Mouse (Mus musculus) layer of hippocampus, postnatal 36 days (tissue): ENCODE results near the gene Zzef1. TPM values are rescaled to one million over a fixed set of nuclear protein-coding genes. Genes with fewer than 3 reads are reported as not detected.

Source experiments
- DNase-seq, 2 experiments: peaks; one replicate each; pipeline ENCODE4 v3.0.0; 2022
- total RNA-seq, 2 experiments: library from RNA; stranded (reverse); gene quantifications; 2 replicates each; pipeline ENCODE4 v1.2.3; 2021

The Zzef1 gene
- total RNA-seq, 2 experiments from 2014 or later, result 42.1 to 51.0 TPM

DNA sequence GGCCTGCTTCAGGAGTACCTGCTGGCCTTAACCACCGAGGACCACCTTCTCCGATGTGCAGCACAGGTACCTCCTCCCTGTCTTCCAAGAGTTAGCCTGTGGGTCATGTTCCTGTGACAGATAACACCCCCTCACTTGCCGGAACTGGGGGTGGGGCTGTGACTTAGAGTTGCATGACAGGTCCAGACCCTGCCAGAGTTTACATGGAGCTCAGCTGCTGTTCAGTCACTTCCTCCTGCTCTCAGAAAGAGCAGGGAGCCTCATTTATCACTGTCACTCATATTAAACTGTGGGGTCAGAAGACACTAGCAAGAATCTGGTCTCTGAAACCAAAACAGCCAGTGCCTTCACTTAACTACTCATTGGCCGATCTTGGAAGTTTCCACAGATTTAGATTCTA is 127.1 kb downstream of the Zzef1 start:
- no peak for DNase-seq

DNA sequence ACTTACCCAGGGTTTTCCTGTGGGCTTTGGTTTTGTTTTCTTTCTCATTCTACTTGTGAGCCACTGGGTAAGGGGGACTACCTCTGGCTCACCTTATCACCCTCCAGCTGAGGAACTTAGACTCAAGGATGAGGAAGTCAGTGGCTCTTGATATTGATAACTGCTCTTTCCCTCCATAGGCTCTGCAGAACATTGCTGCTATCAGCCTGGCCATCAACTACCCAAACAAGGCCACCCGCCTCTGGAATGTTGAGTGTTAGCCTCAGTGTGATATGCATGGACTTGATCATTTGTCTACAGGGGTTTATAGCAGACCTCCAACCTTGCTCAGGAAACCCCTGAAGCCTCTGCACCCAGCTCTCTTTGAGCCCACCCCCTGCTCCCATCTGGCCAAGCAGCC is 128.4 kb downstream of the Zzef1 start:
- no peak for DNase-seq

DNA sequence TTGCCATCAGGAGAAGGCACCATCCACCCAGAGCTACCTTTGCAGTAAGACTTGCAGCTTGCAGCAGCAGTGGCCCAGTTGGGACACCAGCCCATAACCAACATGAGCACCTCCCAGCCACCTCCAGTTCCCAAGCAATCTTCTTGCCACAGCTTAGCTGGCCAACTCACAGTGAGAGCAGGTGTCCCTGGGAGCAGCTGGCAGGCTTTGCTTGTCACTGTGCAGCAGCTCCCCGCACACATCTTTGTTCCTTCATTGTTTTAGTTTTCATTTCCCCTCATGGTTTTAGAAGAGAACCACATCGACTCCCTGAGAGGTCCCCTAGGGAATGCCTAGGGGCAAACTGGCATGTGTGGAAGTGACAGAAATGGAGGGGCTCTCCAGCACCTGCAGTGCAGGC is 129.0 kb downstream of the Zzef1 start:
- no peak for DNase-seq

DNA sequence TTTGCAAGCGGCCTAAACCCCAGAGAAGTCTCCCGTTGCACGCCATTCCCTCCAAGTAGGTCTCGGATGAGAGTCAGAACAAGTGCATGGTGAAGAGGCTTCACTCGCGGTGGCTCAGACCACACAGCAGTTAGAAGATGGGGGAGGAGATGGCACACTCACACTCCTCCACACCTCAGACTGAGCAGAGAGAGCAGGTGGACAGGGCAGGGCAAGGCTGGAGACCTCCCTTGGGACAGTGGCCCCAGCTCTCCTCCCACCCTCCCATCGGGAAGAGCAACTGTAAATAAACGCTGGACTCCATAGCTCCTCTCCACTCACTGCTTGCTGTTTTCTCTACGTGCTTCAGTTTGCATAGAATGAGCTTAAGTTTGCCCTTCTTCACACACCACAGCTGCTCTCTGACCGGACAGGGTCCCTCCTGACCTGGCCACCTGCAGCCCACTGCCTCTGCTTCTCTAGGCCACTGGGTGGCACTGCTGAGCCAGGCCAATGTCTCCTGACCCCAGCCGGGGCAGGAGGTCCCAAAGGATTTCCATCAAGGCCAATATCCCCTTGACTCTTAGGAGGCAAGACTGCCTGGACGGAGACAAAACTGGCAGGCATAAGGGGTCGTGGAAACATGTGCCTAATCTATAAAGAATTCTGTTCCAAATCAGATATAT is 130.3 kb downstream of the Zzef1 start:
- DNase-seq, result no peak

DNA sequence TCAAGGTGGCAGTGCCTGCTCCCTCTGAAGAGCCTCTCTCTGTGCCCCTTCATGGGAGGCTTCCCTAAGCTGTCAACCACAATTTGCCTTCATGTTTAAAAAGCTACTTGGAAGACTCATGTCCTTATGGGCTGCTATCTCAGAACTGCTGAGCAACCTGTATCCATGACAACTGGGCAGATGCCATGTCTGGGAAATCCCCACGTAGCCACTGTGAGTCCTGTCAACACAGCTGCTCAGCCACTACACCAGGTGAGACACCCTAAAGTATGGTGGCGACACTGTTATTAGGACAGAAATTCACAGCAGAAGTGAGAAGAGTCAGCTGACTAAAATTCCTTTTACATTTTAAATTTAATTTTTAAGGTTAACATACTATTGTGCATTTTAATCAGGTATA is 132.5 kb downstream of the Zzef1 start:
- DNase-seq, result no peak

DNA sequence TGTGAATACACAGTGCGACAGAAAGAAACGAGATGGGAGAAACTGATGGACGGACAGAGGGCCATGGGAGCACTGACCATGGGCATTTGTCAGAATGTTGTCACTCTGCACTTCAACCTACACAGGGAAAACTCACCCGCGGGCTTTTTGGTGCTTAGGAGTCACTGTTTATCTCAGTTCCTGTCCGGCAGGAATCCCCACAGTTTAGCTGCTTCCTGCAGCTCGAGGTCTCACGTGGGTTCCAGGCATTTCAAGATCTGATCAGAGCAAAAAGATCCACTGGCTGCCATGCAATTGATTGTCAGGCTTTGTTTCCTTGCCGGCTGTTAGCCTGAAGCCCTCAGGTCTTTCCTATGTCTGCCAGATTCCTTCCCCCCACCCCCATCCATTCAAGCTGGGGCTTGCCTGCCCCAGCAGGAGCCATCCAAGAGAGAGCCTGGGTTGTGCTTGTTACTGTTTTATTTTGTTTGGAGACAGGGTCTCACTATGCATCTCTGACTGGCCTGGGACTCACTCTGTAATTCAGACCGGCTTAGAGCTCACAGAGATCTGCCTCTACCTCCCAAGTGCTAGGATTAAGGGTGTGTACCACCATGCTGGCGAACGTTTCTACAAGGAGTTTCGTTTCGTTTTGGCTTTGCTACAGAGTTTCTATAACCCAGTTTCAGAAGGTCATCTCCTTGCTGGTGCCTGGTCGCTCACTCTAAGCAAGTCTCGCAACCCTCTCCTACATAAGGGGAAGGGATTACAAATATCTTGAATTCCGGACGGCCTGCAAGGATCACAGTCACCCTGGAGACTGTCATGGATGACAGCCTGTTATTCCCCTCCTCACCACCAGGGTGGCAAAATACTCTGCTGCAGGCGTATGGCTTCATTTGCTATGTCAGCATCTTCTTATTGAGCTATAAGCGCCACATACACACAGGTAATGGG is 144.4 kb downstream of the Zzef1 start:
- DNase-seq, result no peak

DNA sequence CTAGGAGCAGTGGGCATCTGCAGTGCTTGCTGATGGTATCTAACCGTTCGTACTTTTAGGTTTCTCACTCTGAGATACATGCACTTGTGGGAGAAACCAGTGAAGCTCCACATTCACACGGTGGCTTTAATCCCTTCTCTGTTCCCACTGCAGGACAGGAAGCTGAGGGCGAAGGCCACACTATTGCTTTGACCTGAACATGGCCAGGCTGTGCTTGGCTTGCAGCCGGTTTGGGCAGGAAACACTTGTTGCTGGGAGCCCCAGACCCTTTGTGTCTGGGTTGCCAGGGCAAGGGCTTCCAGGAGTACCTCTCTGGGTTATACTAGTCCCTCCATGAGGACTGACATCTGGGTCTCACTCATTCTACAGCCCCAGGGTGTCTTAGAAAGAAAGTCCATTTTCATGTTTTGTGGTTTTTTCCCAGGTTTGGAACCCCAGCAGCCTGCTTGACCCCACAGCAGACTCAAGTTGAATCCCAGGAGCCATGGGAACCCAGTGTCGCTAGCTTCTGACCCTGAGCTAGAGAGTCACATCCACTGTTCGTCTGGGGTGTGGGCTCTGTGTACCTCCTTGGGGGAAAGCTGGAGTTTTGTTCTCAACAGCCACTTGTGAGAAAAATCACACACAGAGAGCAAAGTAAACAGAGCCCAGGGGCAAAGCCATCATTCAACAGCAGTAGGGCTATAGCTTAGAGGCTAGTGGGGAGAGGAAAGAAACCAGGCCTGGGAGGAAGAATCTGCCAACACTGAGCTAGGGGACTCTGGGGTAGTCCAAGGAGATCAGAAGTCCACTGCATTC is 149.2 kb downstream of the Zzef1 start:
- DNase-seq, result no peak

DNA sequence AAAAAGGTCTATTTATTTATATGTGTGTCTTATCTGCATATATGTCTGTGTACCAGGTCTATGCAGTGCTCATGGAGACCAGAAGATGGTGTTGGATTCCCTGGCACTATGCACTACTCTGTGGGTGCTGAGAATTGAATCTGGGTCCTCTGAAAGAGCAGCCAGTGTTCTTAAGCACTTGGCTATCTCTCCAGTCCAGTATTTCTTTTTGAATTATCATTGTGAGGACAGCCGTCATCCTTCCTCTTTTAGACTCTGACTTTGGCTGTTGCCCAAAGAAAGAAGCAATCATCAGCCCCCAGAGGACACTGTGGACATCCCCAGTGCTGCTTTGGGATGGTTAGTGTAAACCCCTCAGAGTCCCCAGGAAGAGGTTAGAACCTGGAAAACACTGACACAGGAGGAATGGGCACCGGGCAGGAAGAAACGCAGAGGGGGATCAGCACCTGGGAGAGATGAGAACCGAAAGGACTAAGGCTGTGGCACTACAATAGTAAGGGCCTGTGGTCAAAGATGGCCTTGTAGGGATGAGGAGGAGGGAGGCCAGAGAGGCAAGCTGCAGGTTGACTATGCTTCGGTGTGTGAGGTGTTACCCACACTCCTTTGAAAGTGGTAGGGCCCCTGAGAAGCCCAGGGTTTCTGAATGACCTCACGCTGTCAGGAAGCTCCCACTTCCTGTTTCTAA is 150.0 kb downstream of the Zzef1 start:
- DNase-seq, result no peak

DNA sequence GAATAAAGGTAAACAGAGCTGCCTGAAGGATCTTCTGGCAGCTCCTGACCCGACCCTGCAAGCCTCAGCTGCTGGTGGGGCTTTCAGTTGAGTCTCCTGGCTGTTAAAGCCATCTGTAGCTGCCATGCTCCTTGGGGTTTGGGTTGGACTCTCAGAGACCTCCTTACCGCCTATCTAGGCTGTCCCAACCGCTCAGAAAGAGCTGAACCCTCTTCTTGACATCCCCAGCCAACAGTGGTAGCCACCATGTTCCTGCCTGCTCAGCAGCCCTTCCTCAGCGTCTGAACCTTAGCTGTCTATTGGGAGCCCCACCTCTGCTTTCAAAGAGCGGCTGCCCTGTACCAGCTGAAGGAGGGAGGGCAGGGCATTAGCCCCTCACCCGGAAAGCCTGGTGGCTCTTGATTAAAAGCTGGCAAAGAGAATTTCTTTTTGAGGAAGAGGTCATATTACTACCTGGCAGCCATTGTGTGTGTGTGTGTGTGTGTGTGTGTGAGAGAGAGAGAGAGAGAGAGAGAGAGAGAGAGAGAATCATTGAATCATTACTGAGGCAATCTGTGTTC is 150.6 kb downstream of the Zzef1 start:
- DNase-seq, result no peak

DNA sequence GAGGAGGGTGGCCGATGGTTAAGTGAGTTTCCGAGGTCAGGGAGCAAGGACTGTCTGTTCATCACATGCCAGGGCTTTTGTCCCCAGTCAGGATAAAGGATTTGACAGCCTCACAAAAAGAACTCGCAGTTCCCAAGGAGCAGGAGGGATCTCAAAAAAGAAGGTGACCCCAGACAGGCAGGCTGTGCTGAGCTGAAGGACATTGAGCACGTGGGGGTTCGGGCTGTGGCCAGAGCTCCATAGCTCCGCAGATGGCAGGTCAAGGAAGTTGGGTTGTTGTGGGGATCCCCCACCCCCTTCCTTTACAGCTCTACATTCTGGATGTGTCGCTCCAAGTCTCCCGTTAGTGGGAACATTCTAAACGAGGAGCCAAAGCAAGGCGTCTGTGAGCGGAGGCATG is 151.8 kb downstream of the Zzef1 start:
- DNase-seq, result no peak

DNA sequence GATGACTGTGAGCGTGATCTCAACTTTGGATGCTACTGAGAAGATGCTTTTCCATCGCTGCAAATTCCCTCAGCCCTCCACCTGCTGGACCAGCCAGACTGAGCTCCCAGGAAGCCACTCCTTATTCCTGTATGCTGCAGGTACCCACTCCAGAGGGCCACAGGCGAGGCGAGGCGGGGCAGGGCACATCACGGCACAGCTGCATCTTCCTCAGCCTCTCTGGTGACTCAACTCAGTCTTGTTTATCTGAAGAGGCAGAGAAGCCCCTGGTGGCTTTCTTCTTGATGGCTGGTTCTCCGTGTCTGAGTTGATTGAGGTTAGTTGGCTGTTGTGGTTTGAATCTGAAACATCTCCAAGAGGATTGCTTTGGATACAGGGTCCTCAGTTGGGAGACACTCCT is 152.2 kb downstream of the Zzef1 start:
- no peak for DNase-seq

DNA sequence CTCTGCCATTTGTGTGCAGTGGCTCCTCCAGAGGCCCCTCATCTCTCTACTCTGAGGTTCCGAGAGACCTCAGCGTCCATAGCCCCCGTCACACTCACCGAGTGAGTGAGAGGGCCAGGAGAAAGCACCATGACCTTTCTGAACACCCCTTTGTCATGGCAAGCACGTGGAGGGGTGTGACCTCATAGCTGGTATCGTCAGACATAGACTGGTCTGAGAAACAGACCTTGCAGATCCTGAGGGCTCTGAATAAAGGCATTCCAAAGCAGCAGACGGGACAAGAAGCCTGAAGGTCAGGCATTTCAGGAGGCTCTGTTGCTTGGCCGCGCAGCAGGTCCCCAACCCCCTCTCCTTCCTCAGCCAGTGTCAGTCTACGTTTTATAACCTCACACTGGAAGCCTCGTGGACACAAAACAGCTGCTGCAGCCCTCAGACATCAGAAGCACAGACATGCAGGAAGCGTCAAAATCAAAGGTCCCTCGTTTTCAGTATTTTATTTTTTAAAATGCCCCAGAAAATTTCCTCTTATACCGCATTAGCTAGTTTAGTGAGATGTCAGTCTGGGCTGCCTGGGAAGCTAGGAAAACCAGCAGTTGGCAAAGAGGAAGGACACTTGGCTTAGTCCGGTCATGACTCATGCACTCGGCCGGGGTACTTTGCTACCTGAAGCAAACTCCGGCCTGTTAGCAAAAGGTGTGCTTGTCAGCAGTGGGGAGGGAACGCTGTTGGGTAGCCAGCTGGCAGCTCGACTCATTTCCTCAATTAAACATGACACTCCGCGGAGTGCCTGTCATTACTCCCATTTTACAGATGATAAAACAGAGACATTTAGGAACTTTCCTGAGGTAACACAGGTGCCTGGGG is 155.3 kb downstream of the Zzef1 start:
- DNase-seq, result no peak

DNA sequence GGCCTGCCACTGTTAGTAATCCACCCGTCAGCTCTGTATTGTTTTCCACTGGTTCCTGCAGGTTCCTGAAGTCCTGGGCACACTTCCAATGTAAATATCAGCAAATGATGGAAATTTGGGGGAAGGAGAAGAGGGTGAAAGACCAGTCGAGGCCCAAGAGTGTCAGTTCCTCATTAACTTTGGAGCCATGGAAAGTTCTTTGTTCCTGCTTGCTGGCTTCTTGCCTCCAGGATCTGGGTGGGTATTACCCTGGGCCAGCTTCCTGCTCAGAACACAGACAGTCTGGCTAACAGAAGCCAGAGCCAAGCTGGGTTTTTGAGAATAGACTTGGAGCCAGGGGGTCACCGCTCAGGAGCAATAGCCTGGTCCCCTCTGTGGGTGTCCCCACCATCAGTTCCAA is 156.2 kb downstream of the Zzef1 start:
- DNase-seq, result no peak

DNA sequence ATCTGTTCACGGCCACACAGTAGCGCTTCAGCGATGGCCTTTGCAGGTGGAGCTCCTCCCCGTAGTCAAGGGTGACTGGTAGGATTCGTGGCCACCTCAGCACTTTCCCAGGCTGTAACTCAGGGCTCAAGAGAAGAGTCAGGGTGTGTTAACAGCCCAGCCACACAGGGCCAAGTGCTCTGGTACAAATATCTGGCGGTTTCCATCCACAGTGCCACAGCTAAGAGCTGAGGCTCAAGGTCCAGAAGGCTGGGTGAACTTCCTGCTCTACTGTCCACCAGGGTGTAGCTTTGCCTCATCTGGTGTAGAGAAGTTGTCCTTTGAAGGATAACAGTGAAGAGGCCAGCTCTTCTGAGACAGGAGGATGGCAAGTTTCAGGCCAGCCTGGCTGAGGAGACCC is 156.7 kb downstream of the Zzef1 start:
- DNase-seq, result no peak

DNA sequence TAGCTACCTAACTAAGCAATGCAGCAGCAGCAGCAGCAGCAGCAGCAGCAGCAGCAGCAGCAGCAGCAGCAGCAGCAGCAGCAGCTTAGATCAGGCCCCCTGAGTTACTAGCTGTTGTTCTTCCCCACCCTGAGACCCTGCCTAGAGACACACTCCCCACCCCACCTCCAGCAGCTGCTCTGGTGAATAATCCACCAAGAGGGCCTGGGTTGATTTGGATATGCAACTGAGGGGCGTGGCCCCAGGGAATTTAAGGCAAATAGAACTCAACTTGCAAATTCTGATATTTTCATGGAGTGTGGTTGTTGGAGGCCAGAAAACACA is 157.1 kb downstream of the Zzef1 start:
- no peak for DNase-seq

DNA sequence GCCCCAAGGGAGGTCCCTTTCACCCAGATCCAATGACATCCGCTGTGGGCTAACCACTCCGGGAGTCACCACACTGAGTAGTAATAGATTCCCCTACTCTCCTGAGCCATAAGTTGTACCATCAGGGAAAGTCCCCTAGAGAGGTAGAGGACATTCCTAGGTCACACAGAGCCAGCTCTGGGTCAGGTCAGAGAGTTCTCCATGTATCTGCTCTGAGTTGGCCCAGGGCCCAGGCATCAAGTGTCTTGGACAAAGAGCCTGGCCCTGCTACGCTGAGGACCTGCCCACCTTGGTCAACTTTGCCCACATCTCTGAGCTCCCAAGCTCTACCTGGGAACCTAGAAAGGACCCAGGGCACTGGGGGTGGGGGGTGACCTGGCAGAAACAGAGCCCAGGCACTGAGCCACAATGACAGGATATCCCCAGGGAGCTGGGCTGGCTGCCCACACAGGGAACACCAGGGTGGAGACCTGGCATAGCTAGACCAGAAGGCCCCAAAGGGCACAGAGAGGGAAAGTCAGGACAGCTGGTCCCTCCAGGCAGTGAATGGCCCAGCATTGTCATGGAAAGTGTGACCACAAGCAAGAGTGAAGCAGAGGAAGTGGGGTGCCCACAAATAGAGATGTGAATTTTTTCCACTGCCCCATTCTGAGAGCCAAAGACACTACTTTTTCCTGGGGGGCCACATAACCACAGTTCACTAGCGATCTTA is 157.6 kb downstream of the Zzef1 start:
- DNase-seq, result no peak

DNA sequence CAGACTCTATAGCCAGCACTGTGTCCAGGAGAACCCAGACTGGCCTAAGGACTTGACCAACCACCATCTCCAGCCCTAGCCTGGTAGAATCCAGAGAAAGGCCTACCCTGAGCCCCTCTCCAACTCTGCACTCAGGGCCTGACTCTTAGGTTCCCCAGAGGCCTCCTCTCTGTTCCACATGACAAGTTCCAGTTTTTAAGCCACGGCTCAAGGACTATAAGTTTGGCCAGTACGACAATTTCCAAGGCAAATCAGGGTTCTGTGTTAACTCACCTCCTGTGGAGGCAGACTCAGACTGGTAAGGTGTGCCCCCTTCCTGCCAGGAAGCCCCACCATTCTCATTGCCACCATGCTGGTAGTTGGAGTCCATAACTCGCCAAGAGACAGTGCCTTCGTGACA is 158.2 kb downstream of the Zzef1 start:
- no peak for DNase-seq

DNA sequence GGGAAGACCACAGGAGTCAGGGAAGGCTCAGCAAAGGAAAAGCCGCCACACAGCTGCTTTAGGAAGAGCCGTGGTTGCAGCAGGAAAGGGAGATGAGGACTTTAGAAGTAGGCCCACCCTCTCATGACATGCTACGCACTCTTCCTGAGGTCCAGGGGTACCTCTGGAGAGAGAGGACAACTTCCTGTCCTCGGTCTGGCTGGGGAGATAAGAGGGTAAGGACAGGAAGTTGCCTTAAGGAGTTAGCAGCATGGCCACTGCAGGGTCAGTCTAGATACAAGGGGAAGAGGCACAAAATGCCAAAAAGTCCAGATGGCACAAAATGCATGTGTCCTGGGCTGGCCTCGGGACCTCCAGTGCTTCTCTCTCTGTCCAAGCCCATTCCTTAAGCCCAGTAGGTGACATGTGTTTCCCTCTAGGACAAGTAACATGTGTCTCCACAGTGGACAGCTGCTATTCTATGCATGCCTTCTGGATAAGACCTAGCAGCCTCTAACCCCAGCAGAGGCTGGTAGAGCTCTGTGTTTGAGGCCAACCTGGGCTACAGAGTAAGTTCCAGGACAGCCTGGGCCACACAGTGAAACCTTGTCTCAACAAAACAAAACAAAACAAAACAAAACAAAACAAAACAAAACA is 159.4 kb downstream of the Zzef1 start:
- no peak for DNase-seq

DNA sequence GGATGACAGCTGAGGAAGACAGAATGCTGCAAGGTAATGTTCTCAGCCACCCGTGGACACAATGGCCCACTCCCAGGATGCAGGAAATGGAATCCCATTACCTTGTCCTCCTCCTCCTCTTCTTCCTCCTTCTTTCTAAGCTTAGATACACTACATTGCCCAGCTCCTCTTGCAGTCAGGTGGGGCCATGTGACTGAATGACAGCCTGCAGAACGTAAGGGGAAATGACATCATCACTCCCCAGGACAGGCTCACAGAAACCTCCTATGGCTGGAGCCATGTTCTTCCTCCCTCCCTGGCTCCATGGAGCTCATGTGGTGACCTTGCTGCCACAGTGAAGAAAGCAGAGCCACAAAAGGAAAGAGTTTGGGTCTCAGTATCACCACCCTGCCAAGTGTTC is 161.3 kb downstream of the Zzef1 start:
- no peak for DNase-seq
